Mouse (Mus musculus): ENCODE results near the gene Olfr1008. TPM values are rescaled to one million over a fixed set of nuclear protein-coding genes. Genes with fewer than 3 reads are reported as not detected.

The Olfr1008 gene
- not detected in 2 replicates for polyA plus RNA-seq (2021; fragmentation: Nextera tagmentation)
- long read RNA-seq, experiment 1, result 0 reads
- long read RNA-seq, experiment 2, result 0 reads

DNA sequence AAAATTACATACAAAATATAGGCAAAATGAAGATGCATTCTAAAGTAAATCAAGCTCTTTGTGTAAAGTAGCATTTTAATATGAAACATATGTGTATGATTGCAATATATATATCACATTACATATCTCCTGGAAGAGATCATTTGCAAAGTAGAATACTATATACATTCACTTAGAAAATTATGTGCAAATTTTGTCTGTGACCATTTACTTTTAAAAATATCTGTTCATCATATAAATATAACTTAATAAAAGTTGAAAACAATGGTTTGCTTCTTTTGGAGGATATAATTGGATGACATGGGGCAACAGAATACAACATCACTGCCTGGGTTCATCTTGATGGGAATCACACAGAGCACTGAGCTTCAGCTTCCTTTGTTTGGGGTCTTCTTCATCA, at the start of gene Olfr1008:
Gene Olfr1008 (plus strand): TSS at position 301 of the 400 bp plus-strand sequence.

DNA sequence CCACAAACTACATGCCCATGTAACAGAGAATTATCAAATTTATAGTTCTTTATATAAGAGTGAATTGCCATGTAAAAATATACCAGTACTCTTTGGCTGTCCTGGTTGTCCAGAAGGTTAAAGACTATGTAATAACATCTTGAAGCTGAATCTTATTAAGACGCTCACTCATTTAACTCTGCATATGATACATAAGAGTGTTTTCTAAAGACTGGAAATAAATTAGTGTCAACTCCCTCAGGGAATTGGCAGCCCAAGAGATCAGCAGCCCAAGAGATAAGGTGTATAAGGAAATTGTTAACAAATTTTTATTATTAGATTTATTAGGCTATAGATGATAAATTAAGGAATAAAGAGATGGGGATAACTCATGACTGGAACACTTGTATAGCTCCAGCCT, 38.6 kb upstream of the Olfr1008 start, which contains the start of gene Olfr1002:
Gene Olfr1002 (minus strand): TSS at position 101 of the 400 bp plus-strand sequence.

DNA sequence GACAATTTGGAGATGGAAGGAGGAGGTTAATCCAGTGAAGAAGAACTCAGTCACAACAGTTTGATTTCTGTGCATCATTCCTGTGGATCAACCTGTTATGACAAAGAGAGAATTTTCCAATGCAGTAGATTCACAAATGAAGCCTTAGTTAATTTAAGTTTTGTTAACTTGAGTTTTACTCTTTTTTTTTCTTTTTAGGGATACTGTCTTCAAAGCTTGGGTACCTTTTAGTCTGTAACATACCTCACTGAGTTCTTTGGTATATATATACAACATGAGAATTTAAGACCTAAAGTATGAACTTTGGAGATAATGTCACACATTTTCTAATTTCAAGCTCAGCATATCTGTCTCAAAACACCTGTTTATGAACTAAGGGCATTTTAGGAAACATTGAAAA, 24.9 kb upstream of the Olfr1008 start, which contains the start of gene Olfr154:
Gene Olfr154 (minus strand): TSS at position 101 of the 400 bp plus-strand sequence.

DNA sequence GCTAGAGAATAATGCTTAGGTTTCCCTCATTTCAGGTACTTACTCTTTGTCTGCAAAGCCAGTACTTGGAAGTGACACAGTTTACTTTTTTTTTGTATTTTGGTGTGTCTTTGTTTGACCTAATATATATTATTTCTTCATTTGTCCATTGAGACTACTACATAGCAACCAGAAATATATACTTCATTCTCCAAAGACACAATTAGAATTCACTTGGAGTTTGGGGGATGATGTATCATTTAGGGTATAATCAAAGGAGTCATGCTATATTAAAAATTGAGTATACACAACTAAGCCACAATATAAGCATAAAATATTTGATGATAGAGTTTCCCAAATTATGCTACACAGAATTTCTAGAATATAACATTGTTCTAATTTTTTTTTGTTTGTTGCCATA, 10.6 kb upstream of the Olfr1008 start, which contains the start of gene Olfr1006:
Gene Olfr1006 (minus strand): TSS at position 101 of the 400 bp plus-strand sequence.

DNA sequence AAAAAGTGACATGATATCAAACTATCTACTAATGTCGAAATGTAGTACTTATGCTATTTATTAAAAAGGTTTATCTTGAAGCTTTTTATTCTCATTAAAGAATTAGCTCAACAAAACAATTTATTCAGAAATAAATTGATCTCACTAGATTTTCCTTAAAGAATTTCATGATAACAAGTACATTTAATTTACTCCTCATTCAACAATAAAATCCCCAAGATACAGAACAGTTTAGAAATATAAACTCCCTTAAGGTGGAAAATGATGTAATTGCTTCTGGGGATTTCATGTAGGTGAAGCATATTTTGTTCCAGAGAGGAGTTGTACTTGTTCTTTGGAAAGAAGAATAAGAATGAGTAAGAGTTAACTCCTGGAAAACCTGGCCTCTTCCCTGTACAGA, 25.9 kb downstream of the Olfr1008 start, which contains the start of gene Olfr1009:
Gene Olfr1009 (plus strand): TSS at position 301 of the 400 bp plus-strand sequence.

Other genes with a start within 250 kb of the Olfr1008 start
- not detected in 2 replicates for gene Olfr995, start 245.8 kb upstream of the Olfr1008 start, polyA plus RNA-seq (2021; fragmentation: Nextera tagmentation)
- 0.15 and 0.25 TPM in 2 replicates for gene 4833423E24Rik, start 170.4 kb upstream of the Olfr1008 start, polyA plus RNA-seq (2021; fragmentation: Nextera tagmentation)
- not detected in 2 replicates for gene Olfr996, start 110.2 kb upstream of the Olfr1008 start, polyA plus RNA-seq (2021; fragmentation: Nextera tagmentation)
- not detected in 2 replicates for gene Olfr998, start 100.5 kb upstream of the Olfr1008 start, polyA plus RNA-seq (2021; fragmentation: Nextera tagmentation)
- not detected in 2 replicates for gene Olfr1000, start 77.5 kb upstream of the Olfr1008 start, polyA plus RNA-seq (2021; fragmentation: Nextera tagmentation)
- not detected in 2 replicates for gene Olfr1002, start 38.7 kb upstream of the Olfr1008 start, polyA plus RNA-seq (2021; fragmentation: Nextera tagmentation)
- not detected in 2 replicates for gene Olfr154, start 25.0 kb upstream of the Olfr1008 start, polyA plus RNA-seq (2021; fragmentation: Nextera tagmentation)
- gene Olfr1006, start 10.7 kb upstream of the Olfr1008 start, polyA plus RNA-seq (2021; fragmentation: Nextera tagmentation), result not detected in 2 replicates
- not detected in 2 replicates for gene Olfr1009, start 26.0 kb downstream of the Olfr1008 start, polyA plus RNA-seq (2021; fragmentation: Nextera tagmentation)
- not detected in 2 replicates for gene Olfr1012, start 73.3 kb downstream of the Olfr1008 start, polyA plus RNA-seq (2021; fragmentation: Nextera tagmentation)
- not detected in 2 replicates for gene Olfr1013, start 77.7 kb downstream of the Olfr1008 start, polyA plus RNA-seq (2021; fragmentation: Nextera tagmentation)
- gene Olfr1014, start 83.3 kb downstream of the Olfr1008 start, polyA plus RNA-seq (2021; fragmentation: Nextera tagmentation), result not detected in 2 replicates
- gene Olfr1015, start 92.6 kb downstream of the Olfr1008 start, polyA plus RNA-seq (2021; fragmentation: Nextera tagmentation), result not detected in 2 replicates
- gene Olfr1016, start 113.1 kb downstream of the Olfr1008 start, polyA plus RNA-seq (2021; fragmentation: Nextera tagmentation), result not detected in 2 replicates
- not detected in 2 replicates for gene Olfr1018, start 129.0 kb downstream of the Olfr1008 start, polyA plus RNA-seq (2021; fragmentation: Nextera tagmentation)
- gene Olfr1019, start 156.1 kb downstream of the Olfr1008 start, polyA plus RNA-seq (2021; fragmentation: Nextera tagmentation), result not detected in 2 replicates
- gene Olfr1020, start 157.6 kb downstream of the Olfr1008 start, polyA plus RNA-seq (2021; fragmentation: Nextera tagmentation), result not detected in 2 replicates
- not detected in 2 replicates for gene Olfr1022, start 179.2 kb downstream of the Olfr1008 start, polyA plus RNA-seq (2021; fragmentation: Nextera tagmentation)
- gene Olfr1023, start 196.2 kb downstream of the Olfr1008 start, polyA plus RNA-seq (2021; fragmentation: Nextera tagmentation), result not detected in 2 replicates
- gene Olfr1024, start 215.6 kb downstream of the Olfr1008 start, polyA plus RNA-seq (2021; fragmentation: Nextera tagmentation), result not detected in 2 replicates
- not detected in 2 replicates for gene Olfr1025-ps1, start 225.8 kb downstream of the Olfr1008 start, polyA plus RNA-seq (2021; fragmentation: Nextera tagmentation)
- gene Olfr1026, start 232.1 kb downstream of the Olfr1008 start, polyA plus RNA-seq (2021; fragmentation: Nextera tagmentation), result not detected in 2 replicates

Data from layer of hippocampus, adult 6 months (tissue).